Mouse (Mus musculus) G1E (cell line): Measurements from ENCODE around the gene Zfp980.
"Not testable (repeated sequence)": the region's sequence is repeated elsewhere in the genome, so short reads cannot be mapped to it uniquely, and the experiment has no call there.

Source experiments
- CTCF ChIP-seq: IDR thresholded peaks from 2 replicates; pipeline ENCODE4 v1.5.1; 2012; ENCODE audit warnings: low read depth, low read length, inconsistent platforms, mixed read lengths
- GATA1 ChIP-seq: IDR thresholded peaks from 2 replicates; pipeline ENCODE4 v1.6.1; 2012; ENCODE audit warnings: borderline replicate concordance, low read length, inconsistent platforms, mixed read lengths

- TF ChIP-seq CTCF, GATA1: not testable (repeated sequence)
Measured at GRCm38 (mm10) chr4:145680217-145680616, 9.7 kb downstream of the Zfp980 start.
